Mouse (Mus musculus): Measurements from ENCODE around the gene Gsg1.

DNA sequence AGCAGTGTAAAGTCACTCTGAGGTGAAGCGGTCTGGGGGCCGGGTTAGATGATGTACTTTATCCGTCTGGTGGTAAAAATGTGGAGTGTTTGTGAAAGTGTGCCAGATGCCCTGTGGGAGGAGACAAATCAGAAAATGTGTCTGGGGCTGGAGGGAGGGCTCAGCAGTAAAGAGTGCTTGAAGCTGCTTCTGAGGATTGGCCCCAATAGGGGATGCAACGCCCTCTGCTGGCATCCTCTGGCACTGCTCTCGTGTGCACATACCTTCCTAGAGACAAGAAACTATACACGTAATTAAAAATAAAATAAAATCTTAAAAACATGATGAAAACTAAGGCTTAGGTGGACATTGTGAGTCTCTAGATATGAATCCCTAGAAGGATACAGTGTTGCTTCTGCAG is 6.3 kb upstream of the Gsg1 start:
- TF ChIP-seq POLR2A (IDR thresholded peaks at IDR 0.05; ENCODE audit: extremely low read depth, insufficient read depth, low read length) = no peak
- 0 out of 2 replicates have a peak, but pooled peaks have one; percentile 3 for TF ChIP-seq CTCF (IDR thresholded peaks at IDR 0.05; ENCODE audit: low read depth, low read length)

Data from liver, adult 2 months (tissue).